Mouse (Mus musculus) regulatory T cell (primary cell): ENCODE measurements at regions not wholly inside any gene's neighbourhood (a gene's known extent, or its start where the extent isn't known, plus 50 kb on each side); places are given as distances from the start of the nearest gene placed in this dataset.
"Not testable (repeated sequence)": the region's sequence is repeated elsewhere in the genome, so short reads cannot be mapped to it uniquely, and the experiment has no call there.

Experiments used
- in situ Hi-C: fragments of 300-600 bp; cut with MboI, MseI; formaldehyde crosslinking; loops from one replicate; pipeline ENCODE4 v1.15.1; 2025; ENCODE audit warnings: high pct_unique_total_duplicates

DNA sequence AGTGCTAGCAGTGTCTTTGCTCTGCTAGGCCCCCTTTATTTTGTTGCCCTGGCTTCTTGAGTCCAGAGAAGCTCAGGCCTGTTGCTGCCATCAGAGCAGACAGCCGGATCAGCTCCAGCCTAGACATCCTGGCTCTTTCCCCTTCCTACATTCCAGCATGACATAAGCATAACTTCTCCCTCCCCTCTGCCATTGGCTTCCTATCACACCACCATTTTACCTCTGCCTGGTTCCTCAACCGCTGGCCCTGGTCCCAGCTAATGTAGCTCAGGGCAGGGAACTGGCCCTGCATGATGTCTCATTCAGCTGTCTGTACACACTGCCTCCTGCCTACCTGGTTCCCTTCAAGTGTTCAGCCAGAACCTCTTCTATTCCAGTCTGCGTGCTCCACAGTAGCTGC is 146.5 kb downstream of the Tmem121 start:
- in situ Hi-C loops: no loop called here

DNA sequence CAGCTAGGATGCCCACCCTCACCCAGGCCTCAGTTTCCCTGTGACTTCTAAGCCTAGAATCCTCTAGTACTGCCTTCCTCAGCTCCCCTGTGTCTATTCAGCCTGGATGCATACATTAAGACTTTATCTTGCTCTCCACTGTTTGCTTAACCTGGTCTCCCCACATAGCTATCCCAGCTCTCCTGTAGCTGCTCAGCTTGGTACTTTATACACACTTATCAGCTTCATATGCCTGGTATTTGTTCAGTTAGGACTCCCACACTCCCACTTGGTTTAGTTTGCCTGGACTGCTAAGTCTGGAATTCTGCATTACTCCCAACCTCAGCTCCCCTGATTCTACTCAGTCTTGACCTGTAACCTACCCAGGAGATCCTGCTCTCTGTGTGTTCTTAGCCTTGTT is 147.7 kb downstream of the Tmem121 start:
- in situ Hi-C loops: no loop called here

DNA sequence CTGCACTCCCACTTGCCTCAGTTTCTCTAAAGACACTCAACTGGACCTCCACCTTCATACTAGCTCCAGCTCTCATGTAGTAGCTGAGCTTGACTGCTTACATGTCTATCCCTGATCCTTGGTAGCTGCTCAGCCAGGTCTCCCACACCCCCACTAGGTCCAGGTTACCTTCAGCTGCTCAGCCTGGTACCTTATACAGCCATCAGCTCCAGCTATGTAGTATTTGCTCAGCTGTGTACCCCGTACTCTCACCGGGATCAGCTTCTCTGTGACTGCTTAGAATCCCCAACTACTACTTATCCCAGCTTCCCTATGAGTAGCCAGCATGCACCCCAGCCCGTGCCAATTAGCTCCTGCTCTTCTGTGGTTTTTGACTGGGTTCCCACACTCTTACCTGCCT is 148.1 kb downstream of the Tmem121 start:
- in situ Hi-C loops: not testable (repeated sequence)

DNA sequence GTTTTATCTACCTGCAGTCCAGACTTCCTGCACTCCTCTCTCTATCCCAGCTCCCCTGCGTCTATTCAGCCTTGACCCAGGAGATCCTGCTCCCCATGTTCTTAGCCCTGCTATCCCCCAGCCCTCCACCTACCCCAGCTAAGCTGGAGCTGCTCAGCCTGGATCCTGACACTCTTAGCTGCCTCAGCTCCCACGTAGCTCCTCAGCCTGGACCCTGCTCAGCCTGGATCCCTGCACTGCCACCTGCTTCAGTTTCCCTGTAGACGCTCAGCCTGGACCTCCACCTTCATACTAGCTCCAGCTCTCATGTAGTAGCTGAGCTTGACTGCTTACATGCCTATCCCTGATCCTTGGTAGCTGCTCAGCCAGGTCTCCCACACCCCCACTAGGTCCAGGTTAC is 151.5 kb downstream of the Tmem121 start:
- in situ Hi-C loops: no loop called here

DNA sequence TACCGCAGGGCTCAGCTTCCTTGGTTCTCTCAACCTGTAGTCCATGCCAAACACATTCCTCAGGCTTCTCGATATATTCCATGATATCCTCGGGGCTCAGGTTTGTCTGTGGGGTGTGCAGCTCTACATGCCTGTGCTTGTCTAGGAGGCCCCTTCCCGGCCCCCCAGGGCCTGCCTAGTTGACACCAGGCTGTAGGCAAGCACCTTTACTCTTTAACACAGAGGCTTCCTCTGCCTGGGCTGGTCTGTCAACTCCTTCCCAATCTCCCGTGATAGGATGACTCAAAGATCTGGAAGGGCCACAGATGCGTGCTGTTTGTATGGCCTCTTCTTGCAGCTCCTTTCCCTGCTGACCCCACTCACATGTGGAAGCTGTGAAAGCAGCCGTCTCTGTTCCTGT is 150.4 kb upstream of the Adam6b start:
- in situ Hi-C loops: no loop called here

DNA sequence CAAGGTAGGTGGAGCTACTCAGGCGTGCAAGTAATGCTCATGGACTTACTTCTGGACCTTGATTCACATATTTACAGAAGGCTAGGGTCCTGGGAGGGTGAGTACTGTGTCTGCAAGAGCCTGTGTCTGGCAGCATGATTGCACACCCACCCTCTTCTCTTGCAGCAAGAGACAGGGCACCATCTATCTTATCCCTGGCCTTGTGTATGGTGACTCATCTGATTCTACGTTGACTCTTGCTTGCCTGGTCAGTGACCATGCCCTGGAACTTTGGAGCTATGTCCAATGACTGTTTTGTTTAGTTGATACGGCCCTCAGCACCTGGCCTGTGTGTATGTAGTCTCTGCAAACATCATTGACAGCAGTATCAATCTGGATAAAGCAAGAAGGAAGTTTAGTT is 148.3 kb upstream of the Adam6b start:
- in situ Hi-C loops: no loop called here

DNA sequence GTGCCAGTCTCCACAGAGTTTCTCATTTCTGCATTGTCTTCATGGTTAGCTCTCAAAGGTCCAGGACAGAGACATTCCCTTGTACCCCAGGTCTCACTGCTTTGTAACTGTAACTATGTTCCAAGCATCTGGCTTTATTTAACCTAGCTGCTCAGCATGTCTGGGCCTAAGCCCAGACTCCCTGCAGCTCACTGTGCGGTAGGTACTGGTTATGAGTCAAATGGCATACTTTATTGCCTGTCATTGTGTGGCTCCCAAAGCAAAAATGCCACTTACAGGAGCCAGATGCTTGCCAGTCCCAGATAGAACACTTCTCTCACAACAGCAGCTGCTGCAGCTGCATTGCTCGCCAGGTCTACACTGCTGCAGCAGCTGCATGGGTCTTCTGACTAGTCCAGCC is 134.2 kb upstream of the Adam6b start:
- in situ Hi-C loops: no loop called here

DNA sequence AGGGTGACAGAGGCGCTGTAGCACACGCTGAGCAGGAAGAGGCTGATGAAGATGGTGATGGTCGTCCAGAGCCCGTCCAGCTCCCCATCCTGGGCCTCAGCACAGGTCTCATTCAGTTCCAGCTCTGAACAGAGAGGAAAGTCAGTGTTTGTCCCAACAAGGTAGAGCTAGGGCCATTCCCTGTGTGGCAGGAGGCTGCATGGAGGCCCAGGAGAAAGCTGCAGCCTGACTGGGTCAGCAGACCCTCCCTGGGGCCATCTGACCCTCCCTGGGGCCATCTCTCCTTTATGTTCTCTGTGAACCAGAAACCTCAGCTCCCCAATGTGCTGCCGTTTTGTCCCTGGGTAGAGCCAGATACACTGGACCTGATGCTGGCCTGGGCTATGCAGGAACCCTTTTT is 131.2 kb upstream of the Adam6b start:
- in situ Hi-C loops: no loop called here

DNA sequence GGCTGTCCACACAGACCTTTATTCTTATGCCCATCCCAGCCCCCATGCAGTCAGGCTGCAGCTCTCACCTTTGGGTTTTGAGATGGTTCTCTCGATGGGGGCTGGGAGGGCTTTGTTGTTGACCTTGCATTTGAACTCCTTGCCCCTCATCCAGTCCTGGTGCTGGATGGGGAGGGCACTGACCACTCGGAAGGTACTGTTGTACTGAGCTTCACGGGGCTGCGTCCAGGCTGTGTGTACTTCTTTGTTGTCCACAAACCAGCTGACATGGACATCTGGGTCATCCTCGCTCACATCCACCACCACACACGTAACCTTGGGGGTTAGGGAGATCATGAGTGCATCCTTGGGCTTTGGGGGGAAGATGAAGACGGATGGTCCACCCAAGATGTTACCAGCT is 129.3 kb upstream of the Adam6b start:
- in situ Hi-C loops: no loop called here

DNA sequence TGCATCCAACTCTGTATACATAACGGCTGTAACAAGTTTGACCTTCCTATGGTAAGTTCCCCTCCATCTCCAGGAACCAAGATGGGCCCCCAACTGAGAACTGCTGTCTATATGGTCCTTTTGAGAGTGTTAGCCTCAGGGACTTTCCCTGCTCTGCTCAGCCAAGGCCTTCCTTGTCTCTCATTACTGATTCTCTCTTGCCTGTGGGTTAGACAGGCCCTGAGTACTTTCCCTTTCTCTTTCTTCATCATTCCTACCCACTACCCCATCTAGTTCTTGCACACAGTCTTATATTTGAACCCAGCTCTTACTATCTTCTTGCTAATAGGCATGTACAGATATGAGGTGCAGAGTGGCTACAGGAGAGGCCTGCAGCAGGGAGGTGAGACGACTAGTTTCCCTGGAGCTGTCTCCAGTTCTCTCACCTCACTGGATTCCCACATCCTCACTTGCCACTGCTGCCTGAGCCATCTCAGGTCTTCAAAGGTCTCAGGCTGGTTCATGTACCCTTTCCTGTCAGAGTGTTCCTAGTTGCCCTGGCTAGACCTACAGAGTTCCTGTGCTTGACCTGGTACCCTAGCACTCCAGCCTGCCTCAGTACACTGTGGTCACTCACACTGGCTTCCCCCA is 126.8 kb upstream of the Adam6b start:
- in situ Hi-C loops: no loop called here

DNA sequence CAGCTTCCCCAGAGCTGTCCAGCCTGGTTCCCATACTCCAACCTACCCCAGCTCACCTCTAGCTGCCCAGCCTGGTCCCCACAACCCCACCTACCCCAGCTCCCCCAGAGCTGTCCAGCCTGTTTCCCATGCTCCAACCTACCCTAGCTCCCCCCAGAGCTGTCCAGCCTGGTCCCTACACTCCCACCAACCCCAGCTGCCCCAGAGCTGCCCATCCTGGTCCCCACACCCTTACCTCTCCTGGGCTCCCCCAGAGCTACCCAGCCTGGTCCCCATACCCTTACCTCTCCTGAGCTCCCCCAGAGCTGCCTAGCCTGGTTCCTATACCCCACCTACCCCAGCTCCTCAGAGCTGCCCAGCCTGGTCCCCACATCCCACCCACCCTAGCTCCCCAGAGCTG is 125.3 kb upstream of the Adam6b start:
- in situ Hi-C loops: no loop called here

DNA sequence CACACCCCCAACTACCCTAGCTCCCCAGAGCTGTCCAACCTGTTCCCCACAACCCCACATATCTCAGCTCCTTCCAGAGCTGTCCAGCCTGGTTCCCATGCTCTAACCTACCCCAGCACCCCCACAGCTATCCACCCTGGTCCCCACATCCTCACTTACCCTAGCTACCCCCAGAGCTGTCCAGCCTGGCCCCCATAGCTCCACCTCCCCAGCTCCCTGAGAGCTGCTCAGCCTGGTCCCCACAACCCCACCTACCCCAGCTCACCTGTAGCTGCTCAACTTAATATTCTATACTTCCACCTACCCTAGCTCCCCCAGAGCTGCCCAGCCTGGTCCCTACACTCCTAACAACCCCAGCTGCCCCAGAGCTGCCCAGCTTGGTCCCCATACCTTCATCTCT is 124.9 kb upstream of the Adam6b start:
- in situ Hi-C loops: no loop called here

DNA sequence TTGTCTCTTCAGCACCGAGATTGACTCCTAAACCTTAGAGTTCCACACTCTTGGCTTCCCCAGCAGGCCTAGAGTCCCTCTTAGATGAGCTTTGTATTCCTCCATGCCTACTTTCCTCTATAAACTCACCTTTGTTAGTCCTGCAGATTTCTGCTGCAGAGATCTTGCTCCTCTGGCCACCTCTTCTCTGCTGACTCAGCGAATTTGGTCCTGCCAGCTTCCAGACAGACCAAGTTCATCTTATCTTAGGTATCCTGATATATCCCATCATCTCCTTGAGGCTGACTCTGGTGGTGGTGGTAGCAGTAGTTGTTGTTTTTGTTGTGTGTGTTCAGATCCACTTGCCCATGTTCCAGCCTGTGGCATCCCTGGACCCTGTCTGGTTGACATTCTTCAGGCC is 123.5 kb upstream of the Adam6b start:
- in situ Hi-C loops: no loop called here

DNA sequence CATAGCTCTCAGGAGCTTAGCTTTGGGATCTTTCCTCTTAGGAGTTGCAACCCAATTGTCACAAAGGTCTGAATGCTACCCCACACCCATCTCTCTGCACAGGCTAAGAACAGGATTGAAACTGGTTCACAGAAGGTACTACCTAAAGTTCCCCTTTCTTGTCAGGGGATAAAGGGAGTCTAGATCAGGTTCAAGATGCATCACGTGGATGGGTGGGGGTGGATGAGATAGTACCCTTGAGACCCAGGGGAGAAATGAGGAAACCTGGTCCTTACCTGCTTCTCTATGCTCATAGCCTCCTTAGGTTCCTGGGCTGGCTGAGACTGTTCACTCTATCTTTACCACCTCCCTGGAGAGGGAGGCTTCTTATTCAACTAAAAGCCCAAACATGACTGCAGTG is 122.9 kb upstream of the Adam6b start:
- in situ Hi-C loops: no loop called here

DNA sequence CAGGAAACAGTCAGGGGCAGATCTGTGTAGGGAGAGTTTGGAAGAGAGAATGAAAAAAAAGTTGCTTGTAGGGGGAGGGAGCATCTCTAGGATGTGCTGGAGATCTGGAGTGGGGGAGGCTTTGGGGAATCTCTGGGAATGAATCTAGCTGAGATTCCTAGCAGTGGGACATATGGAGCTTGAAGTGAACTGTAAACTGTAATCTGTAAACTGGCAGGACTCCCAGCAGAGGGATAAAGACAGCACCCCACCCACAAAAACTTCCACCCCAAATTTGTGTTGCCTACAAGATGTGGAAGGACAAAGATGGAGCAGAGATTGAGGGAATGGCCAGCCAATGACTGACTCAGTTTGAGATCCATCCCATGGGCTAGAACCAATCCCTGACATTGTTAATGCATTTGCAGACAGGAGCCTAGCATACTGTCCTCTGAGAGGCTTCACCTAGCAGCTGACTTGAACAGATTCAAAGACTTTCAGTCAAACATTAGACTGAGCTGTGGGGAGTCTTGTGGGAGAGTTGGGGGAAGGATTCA is 87.7 kb upstream of the Adam6b start:
- in situ Hi-C loops: loop anchor here (5.0 kb wide), 1 partner anchor 74 kb away; no protein-coding TSS in a partner anchor

DNA sequence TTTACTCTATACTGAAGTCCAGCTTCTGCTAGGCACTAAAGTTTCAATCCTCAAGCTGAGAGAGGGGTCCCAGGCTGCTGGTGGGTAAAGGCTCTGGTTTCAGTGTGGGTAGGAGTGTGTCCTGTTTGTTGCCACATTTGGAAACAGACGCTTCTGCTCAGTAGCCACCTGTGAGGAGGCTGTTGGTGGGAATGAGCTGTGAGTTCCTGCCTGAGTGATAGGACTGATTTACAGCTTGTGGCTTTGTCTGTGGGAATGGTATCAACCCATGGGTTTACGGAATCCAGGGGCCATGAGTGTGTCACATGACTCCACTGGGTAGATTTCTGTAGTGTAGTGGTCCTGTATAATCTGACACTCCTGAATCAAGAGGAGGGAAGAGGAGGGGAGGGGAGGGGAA is 86.5 kb upstream of the Adam6b start:
- in situ Hi-C loops: loop anchor here (5.0 kb wide), 1 partner anchor 76 kb away; no protein-coding TSS in a partner anchor

DNA sequence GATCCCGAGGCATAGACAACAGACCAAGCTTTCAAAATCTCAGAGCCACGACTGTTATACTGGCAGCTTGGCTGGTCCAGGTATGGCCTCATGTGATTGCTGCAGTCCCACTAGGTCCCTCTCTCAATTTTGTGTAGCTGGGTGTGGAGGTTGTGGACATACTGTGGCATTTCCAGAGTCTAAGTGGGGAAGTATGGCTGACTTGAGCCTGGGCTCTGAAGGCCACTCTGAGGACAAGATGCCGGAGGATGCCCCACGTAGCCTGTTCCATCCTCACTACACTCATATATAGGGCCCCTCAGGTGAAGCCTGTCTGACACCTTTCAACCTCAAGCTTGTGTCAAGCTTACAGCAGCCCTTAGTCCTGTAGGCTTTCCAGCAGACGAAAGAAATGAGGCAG is 78.2 kb upstream of the Adam6b start:
- in situ Hi-C loops: no loop called here

DNA sequence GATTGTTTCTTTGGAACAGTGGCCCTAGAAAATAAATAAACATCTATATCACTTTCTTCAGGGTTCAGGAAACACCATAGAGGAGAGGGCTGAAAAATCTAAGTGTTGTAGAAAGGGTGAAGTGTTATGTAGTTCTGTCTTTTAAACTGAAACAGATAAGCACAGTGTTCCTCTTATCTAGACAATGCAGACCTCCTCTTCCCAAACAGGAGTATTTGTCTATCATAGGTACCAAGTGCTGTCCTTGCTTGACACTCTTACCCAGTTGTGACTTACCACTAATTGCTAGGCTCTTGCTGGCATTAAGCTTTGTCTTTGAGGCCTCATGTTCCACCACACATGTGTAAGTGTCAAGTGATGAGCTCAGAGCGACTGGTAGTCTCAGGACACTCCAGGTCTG is 75.3 kb upstream of the Adam6b start:
- in situ Hi-C loops: no loop called here

DNA sequence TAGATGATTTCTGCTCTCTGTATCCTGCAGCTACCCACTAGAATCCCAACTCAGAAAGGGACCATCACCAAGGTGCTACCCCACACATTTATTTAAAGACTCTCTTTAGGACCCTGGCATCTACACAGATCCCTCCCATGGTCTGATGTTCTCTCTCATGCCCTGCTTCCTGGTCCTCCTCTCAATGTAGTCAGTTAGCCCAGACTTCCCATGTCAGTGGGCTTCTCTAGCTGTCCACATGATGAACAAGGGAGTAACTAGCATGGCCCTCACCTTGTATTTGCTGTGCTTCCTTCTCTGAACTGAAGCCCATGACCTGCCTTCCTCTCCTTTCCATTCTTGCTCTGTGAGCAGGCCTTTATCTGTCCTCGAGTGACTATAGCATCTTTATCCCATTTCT is 71.8 kb upstream of the Adam6b start:
- in situ Hi-C loops: no loop called here

DNA sequence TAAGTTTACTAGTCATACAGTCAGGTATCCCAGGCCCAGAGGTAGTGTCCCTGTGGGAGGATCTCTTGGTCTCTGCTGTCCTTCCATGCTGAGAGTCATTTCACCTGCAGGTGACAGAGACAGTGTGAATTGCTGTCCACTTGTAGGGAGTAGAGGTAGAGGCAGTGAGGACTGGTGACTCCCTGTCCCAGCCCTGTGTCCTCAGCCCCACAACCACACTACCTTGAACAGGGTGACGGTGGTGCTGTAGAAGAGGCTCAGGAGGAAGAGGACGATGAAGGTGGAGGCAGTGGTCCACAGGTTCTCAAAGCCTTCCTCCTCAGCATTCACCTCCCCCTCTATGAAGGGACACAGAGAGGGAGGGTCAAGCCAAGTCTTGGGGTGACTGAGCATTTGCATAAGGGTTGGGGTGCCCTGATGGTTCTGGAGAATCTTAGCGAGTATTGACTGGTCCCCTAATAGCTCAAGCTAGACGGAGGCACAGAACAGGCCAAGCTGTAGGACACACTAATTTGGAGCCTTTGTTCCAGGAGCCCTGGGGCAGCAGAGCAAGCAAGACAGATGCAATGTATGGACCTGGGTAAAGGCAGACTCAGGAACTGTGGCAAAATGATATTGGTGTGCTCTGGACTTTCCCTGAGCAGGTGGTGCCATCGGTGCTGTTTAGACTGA is 70.4 kb upstream of the Adam6b start:
- in situ Hi-C loops: no loop called here

DNA sequence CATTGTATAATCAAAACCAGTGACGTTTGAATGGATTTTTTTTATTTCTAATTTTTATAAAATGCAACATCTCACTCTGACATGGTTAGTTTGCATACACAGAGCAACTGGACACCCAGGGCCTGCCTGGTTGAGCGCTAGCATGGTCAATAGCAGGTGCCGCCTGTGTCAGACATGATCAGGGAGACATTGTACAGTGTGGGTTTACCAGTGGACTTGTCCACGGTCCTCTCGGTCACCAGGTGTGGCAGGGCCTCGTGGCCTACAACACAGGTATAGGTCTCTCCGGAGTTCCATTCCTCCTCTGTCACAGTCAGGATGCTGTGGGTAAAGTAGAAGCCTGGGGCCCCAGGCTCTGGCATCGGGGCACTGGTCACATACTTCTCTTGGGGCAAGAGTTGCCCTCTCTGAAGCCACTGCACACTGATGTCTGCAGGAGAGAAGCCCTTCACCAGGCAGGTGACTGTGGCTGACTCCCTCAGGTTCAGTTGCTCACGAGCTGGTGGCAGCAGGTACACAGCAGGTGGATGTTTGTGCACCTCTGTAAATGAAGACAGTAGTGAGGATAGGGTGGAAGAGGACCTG is 68.5 kb upstream of the Adam6b start:
- in situ Hi-C loops: no loop called here

DNA sequence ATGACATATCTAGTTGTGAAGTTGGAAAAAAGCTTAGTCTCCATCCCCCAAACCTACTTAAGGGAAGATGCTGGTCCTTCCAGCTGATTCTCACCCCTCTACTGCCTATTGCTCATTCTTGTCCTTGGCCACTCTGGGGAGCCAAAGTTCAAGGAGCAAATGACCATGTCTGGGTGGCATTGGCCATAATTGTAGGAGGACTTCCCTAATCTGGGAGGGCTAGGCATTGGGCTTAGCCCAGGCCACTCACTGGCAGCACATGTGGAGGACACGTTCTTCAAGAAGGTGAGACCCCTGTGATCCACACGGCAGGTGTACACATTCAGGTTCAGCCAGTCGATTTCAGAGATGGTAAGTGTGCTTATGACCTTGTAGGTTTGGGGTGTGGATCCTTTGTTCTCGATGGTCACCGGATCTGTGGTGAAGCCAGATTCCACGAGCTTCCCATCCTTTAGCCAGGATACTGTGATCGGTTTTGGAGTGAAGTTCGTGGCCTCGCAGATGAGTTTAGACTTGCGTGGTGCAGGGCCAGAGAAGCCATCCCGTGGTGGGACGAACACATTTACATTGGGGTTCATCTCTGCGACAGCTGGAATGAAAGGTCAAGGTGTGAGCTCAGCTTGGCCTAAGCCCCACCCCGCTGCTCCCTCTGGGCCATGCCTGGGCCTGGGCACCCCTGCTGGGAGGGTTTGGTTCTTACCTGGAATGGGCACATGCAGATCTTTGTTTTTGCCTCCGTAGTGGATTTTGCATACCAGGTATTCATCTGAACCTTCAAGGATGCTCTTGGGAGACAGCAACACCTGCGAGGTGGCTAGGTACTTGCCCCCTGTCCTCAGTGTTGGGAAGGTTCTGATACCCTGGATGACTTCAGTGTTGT is 67.4 kb upstream of the Adam6b start:
- in situ Hi-C loops: no loop called here
